Mouse (Mus musculus) adipocyte (in vitro differentiated cells): ENCODE measurements around the gene Lsg1.

Source experiments
- DNase-seq: peaks from one replicate; pipeline ENCODE4 v3.0.0-alpha.2; 2016; ENCODE audit warnings: low spot score

The Lsg1 gene

DNA sequence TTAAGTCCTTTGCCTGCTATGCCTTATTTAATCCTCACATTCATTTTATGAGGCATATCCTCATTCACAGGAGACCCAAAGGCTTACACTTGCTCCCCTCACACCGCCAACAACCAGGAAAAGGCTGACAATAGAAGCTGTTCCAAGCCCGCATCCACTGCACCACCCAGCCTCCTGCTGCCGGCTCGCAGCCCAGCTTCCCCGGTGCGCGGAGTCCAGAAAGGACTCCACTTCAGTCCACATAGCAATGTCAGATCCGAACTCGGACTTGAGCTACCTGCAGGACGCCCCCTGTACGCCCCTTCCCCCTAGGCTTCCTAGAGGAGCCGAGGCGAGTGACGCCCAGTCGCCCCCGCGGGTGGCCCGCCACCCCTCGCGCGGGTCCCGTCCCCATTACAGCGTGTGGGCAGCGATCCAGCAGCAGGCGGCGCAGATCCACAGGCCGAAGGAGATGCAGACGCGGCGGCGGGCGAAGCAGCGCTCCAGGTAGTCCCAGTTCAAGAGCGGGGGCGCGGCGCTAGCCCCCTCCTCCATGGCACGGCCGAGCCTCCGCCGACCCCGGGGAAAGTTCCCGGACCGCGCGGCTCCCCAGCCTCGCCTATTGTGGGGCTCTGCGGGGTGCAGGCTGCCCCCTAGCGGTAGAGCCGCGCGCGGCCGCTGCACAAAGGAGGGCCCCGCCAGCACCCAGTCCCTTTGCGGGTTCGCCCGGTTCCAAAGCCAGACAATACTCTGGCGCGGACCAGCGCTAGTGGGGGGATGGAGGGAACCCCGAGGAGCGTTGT is 37.2 kb downstream of the Lsg1 start:
- DNase-seq, result peak; percentile 61

DNA sequence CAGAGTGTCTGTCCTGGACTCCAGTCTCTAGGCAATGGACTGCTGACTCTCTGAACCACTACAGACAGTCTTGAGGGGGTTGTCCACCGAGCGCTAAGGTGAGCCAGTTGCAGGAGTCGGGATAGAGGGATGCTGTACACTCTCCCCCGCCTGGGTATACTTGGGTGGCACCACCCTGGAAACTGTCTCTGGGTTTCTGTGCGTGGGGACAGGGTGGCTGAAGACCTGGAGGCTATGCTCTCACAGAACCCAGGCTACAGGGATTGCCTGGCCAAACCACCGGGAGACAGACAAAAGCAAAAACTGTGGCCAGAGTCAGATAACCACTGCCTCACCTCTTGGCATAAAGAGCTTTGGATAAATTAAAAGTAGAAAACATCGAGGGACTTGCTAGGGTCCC is 37.9 kb downstream of the Lsg1 start:
- DNase-seq, result no peak

DNA sequence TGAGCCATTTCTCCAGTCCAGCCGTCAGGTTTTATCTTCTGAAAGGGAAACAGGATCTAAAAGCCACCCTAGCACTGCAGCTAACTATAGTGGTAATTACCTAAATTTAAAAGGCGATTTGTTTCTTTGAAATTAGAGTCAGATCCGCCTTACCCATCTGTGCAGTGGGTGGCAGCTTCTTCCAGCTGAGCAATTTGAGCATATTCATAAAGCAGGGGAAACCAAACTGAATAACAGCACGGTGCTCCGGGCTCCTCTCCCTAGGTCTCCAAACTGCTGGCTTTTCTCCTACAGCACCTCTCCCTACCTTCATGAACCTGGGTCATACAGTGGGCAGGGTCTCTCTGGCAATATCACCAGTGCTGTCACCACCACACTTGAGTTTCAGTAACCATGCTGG is 39.1 kb downstream of the Lsg1 start:
- no peak for DNase-seq

DNA sequence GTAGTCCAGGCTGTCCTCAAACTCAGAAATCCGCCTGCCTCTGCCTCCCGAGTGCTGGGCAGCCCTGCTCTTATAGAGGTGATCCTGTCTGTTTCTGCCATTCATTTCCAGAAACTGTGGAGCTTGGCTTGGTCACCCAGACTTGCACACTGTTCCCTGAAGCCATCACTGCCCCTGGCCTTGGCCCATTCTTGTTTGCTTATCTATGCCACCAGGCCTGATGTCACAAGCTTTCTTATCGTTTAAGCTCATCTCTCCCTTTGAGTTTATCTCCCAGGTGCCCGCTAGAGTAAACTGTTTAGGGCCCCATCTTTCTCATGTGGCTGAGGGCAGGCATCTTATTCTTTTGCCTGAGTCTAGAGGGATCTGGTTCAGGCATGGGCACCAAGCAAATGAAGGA is 42.7 kb downstream of the Lsg1 start:
- DNase-seq, result no peak

DNA sequence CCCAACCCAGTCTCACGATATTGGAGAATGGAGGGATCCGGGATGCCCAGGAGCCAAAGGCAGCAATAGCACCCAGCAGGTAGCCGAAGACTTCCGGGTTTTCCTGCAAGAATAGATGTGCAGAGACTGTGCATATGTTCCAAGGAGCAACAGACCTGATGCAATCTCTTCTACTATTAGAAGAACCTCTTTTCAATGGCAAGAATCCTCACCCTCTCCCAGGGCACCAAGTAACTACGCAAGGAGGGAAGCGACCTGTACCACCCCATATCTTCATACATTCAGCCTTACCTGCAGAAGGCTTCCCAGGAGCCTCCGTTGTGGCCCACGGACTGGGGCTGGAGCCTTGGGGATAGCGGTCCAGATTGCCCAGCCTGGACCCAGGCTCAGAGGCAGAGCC is 44.0 kb downstream of the Lsg1 start:
- no peak for DNase-seq

DNA sequence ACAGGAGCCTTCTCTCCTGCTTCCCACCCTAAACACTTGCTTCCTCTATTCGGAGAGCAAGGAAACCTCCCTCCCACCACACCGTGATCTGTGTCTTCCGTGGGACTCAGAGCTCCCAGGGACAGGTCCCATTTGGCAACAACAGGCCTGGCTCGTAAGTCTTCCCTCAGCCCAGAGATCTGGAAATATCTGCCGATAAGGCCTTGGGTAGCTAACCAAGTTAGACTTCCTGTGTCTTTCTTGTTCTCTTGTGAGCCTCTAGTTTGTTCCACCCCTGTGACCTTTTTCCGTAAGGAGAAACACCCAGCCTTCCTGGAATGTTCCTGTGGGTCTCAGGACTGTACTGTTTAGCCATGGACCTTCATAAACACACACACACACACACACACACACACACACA is 44.6 kb downstream of the Lsg1 start:
- no peak for DNase-seq

DNA sequence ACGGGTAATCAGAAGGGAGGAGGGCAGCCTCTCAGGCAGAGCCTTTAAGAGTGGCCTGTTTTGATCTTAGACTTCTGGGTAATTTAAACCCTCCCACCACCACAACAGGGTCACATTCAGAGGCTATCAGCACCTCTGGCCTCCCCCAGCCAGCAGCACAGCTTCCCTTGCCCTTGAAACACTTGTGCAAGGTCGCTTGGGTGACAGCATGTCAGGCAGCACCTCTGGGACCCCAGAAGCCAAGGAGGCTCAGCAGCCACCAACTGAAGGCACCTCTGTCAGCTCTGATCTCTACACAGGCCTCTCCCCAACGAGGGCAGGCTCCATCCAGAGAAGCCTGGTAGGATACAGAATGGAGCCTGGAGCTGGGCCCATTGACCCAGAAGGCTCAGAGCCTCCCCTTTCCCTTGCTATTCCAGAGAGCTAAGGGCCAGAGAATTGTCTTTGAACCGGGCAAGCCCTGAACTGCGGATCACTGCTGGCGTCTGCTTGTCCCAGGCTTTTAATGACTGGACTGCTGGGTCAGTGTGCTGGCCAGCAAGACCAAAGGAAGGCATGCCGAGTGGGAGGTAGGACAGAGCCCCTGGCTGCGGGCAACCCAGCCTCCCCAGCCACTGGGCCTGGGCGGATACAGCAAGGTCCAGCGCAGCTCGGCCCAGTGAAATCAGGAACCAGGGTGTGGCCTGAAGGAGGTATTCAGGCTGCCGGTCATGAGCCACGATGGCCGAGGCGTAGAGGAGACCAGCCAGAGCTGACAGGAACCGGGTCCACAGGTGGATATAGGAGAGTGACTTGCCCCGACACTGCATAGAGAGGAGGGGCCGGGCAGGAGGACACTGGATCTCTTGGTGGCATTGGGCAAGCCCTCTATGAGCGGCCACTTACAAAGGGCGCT is 47.0 kb downstream of the Lsg1 start:
- DNase-seq, result no peak

DNA sequence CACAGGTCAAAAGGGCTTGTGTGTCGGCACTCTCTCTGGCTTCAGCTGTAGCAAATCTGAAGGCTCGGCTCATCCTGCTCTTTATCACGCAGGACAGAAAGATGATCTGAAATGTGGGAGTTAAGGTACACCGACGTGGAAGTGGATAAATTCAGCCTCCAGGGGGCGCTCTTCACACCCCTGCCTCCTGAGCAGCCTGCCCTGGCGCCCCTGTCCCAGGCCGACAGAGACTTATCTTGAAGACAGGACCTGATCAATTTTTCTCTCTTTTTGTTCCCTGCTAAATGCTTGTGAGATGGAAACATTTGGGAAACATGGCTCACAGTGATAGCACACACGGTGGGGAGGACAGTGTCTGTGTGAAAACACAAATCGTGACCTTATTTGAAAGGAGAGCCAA is 48.0 kb downstream of the Lsg1 start:
- no peak for DNase-seq

DNA sequence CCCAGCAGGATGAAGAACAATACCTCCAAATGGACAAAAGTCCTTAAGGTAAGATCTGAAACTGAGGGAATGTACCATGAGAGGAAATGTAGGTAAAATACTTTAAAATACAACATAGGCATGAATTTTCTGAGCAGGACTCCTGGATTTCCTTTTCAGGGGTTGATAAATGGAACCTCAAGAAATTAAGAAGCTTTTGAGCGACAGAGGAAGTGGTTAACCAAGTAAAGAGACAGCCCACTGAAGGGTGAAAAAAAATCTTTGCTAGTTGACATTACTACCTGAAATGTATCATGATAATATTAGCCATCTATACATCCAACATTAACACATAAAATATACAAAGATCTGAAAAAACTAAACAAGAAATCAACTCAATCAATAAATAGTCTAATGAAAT is 52.3 kb downstream of the Lsg1 start:
- no peak for DNase-seq

DNA sequence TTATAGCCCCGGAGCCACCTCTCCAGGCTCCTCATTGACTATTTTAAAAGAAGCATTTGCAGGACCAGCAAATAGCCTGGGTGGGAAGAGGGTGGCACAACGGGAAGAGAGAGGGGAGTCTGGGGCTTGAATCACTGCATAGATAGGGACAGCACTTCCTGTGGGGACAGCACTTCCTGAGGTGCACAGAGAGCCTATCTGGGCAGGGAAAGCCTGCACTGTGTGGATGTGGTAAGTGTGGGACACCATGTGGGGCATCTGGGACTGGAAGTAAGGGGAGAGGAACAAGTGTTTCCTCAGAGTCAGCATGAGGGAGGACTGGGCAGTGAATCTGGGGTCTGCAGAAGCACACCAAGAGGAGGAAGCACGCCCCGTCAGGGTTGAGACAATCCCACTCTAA is 53.8 kb downstream of the Lsg1 start:
- DNase-seq, result no peak

DNA sequence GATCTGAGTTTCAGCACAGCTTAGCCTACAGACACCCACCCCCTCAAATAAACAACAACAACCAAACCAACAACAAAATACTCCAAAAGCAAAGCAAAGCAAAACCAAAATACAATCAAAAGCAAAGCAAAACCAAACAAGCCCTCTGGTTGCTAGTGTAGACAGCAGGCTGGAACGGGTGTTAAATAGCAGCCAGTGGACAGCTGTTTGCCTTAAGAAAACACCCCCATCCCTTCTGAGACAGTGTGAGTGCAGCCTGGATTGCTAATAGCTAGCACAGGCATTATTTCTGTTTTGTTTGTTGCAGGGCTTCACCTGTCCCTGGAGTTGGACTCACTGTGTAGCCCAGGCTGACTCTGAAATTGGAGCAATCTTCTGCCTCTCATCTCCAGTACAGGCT is 54.5 kb downstream of the Lsg1 start:
- no peak for DNase-seq

DNA sequence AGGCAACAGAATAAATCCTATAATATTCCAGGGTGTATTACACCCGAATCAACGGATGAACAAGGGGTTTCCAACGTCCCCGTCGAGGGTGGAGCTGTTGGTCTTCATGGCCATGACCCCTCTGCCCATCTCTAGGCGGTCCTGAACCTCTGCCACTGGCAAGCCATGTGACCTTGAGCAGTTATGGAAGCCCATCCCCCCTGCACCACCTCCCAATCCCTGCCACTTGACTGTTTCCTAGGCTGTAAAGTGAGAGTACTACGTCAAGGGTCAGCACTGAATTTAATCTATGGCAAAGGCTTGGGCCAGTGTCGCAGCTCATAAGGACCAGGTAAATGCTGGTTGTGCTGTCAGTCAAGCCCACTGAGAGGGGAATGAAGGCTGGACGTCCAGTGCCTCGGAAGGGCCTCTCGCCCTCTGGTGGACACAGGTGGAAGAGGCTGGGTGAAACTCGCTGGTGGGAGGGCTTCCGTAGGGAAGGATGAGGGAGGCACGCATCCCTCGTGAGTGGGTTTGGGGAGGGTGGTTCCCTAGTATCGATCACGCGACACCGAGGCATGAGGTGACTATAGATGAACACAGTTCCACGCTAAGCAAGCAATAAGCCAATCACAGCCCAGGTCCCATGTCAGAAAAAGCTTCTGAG is 55.5 kb downstream of the Lsg1 start:
- no peak for DNase-seq

DNA sequence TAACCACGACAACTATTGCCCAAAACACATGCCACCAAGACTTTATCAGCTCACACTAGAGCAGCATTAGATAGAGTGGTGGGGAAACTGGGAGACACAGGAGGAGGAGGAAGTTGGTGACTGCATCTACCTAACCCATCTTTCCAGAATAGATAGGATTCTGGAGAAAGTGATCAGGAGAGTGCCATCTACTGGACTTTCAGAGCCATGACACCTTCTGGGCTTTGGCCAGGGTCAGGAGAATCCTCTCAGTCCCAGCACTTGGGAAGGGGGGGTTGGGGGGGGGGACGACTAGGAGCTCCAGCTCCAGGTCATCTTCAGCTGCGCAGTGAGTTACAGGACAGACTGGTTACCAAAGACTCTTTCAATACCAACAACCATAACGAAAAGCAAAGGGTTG is 56.6 kb downstream of the Lsg1 start:
- peak; percentile 66 for DNase-seq

DNA sequence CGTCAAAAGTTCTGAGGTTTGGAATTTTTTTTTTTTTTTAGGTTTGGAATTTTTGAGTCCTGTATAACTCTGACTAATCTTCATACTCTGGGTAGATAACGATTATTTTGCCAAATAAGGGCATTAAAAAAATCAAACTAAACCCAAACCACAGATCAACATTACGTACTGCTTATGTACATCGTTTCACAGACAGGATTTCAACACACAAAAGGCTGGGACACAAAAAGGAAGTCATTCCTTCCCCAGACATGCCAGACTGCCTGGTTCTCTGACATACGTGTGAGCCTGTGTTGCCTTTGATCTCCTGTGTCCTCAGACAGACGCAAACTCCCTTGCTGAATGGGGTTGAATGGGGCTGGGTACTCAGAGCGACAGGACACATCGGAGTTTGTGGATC is 59.0 kb downstream of the Lsg1 start:
- no peak for DNase-seq

DNA sequence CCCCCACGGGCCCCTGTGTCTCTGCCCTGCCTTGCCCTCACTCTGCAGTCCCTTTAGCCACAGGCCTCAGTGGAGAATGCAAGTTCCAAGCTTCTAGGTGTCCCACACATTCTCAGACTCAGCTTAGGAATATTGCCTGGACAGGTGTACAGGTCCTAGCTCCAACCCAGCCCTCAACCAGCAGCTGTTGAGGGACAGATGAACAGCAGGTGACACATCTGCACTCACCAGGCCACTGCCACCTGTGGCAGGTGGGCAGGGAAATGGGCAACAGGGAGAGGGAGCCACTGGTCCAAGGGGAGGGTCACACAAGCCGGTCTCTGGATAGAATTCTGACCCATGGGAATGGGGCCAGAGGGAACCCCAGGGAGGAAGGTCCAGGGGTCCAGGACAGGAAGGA is 59.5 kb downstream of the Lsg1 start:
- DNase-seq, result no peak

DNA sequence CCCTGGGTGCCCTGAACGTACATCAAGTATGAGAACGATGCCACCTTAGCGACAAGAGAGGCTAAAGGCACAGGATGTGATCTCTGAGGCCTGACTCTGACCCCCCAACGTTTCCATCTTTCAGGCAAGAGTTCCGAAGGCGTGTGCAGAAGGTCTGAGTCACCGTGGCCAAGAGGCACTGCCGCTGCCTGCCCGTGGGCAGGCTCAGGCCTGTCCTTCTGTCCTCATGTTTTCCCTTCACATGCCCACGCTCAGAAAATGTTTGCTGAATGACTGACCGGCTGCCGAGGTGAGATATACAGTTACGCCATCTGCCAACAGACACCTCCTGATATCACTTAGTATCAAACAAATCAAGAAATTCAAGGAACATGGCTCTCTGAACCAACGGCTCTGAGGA is 61.6 kb downstream of the Lsg1 start:
- no peak for DNase-seq

DNA sequence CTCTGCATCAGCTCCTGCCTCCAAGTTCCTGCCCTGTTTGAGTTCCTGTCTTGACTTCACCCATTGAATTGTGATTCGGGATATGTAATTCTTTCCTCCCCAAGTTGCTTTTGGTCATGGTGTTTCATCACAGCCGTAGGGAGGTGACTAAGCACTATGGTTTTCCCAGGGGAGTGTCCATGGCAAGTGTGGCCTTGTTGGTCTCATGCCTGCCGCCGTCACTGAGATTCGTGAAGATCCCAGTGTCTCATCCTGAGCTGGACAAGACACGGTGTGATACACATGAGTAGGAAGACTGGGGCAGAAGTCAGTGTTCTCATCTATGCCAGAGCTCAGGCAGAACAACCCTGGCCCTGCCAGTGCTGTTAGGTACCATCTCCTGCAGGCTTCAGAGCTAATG is 62.9 kb downstream of the Lsg1 start:
- DNase-seq, result no peak

DNA sequence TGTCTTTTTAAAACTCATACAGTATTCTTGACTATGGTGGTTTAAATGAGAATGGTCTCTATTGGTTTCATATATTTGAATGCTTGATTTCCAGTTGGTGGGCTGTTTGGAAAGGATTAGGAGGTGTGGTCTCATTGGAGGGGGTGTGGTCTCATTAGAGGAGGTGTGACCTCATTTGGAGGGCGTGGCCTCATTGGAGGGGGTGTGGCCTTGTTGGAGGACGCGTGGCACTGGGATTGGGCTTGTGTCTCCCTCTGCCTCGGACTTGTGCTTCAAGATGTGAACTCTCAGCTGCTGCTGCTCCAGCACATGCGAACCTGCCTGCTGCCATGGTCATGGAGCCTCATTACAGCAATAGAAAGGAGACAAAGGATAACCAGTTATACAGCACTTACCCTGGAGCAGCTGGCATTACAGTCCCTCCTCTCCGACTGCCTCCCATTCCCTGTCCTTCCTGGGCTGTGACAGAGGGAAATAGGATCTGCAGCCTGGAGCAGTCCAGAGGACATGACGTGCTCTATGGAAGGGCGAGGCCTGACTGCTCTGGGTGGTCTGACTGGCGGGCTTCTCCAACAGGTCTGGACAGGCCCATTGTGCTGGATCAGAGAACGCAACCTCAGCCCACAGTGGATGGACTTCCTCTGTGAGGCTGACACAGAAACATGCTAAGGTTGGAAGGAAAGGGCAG is 65.0 kb downstream of the Lsg1 start:
- DNase-seq, result no peak

DNA sequence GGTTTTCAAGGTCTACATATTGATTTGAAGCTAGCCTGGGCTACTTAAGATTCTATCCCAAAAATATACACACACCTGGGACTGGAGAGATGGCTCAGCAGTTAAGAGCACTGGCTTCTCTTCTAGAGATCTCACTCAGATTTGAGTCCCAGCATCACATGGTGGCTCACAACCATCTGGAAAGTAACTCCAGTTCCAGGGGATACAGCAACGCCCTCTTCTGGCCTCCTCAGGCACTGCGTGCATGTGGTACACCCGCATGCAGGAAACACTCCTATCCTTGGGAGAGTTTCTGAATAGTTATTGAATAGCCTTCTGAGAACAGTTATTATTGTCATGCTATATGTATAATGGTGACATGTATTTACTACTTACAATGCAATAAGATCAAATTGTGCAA is 66.2 kb downstream of the Lsg1 start:
- no peak for DNase-seq

DNA sequence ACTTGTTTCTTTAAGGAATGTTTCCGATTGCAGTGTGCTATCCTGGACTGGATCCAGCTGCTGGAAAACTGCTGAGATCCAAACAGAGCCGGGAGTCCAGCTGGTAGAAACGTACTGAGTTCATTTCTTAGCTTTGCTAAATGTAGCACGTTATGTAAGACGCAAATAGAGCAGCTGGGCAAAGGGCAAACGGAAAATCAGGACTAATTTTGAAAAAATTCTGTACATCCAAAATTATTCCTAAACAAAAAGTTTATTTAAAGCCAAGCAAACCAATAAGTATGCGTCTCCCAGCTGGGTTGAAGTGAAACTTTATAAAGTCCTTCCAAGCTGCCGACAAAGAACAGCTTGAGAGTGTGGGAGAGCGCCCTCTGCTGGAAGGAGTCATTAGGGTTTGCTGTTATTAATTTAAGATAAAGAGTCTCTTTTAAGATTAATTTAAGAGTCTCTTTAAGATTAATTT is 67.0 kb downstream of the Lsg1 start:
- DNase-seq, result peak; percentile 94

DNA sequence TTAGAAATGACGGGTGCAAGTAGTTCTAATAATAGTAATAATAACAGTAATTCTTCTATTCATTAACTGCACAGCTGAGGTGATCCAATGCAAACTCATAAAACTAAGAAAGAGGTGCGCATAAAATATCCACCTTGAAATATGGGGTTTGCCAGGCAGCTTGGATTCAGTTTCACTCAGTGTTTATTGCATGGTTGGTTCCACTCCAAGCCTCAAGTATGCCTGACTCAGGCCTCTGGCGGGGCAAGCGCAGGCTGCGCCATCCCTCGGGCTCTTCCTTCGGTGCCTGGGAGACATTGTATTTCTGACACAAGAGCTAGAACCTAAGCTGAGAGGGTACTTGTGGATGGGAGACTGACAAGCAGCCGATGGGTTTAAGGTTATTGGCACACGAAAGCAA is 68.8 kb downstream of the Lsg1 start:
- DNase-seq, result peak; percentile 77

DNA sequence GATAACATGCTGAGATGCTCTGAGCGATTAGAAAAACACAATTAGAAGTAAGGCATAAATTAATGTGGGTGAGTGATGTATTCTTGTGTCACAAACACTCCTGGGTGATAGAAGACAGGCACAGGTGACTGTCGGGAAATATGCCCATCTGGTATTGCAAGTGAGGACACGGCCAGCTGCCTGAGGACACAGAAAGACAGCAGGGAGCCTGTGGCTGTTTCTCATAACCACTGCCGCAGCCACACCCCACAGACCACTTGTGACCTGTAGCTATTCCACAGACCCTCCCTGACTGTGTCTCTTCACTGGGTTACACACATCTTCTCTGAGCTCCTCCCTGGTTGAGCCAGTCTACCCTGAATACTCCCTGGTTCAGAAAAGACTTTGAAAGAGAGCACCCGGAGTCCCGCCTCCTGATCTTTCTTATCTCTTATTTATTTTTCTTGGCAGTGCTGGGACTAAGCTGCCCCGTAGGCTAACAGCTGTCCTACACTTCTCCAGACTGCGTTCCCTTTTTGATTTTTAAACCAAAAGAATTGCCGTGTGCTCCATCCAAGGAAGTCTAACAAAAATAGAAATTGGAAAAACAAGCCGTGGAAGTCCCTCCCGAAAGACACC is 69.6 kb downstream of the Lsg1 start:
- DNase-seq, result peak; percentile 53
